Mouse (Mus musculus): ENCODE measurements at regions not wholly inside any gene's neighbourhood (a gene's known extent, or its start where the extent isn't known, plus 50 kb on each side); places are given as distances from the start of the nearest gene placed in this dataset.

- Histone ChIP-seq H3K27ac (ENCODE audit: low read length) (no peak overlapping the region), H3K9ac (ENCODE audit: low read depth, low read length) (no peak overlapping the region), H3K36me3 (ENCODE audit: control insufficient read depth, insufficient read depth) (no peaks in the 10 kb centered on the region), H3K4me2 (ENCODE audit: low read depth, low read length) (no peak overlapping the region), H3K4me3 (ENCODE audit: low read depth, low read length) (no peak overlapping the region), H3K9me3 (replicated peaks; ENCODE audit: control insufficient read depth, low read length) (no peaks in the 10 kb centered on the region), H3K27me3 (ENCODE audit: control insufficient read depth, insufficient read depth, low read depth, low read length) (no peaks in the 10 kb centered on the region), H3K4me1 (ENCODE audit: control insufficient read depth, low read depth, low read length) (no peaks in the 10 kb centered on the region)
- 68% methylated on average over 3 of the region's 3 CpGs for WGBS (ENCODE audit: insufficient replicate concordance)
- ATAC-seq (ENCODE audit: low read depth) = no peak
These were observed 809.5 kb downstream of the Car8 start for GRCm38 (mm10) chr4:7429308-7429707.

- H3K4me2 ChIP-seq (ENCODE audit: low read depth, low read length) = no peak overlapping the region
- H3K4me3 ChIP-seq (ENCODE audit: low read depth, low read length) = no peak overlapping the region
- H3K27me3 ChIP-seq (ENCODE audit: control insufficient read depth, insufficient read depth, low read depth, low read length) = no peaks in the 10 kb centered on the region
- no peaks in the 10 kb centered on the region for H3K4me1 ChIP-seq (ENCODE audit: control insufficient read depth, low read depth, low read length)
- H3K9ac ChIP-seq (ENCODE audit: low read depth, low read length) = no peak overlapping the region
- no peak for ATAC-seq (ENCODE audit: low read depth)
- no peak overlapping the region for H3K27ac ChIP-seq (ENCODE audit: low read length)
- no peaks in the 10 kb centered on the region for H3K36me3 ChIP-seq (ENCODE audit: control insufficient read depth, insufficient read depth)
- no peaks in the 10 kb centered on the region for H3K9me3 ChIP-seq (replicated peaks; ENCODE audit: control insufficient read depth, low read length)
These were observed 814.8 kb downstream of the Car8 start for GRCm38 (mm10) chr4:7424081-7424480.

- Histone ChIP-seq H3K27ac (ENCODE audit: low read length) (no peak overlapping the region), H3K27me3 (ENCODE audit: control insufficient read depth, insufficient read depth, low read depth, low read length) (no peaks in the 10 kb centered on the region), H3K36me3 (ENCODE audit: control insufficient read depth, insufficient read depth) (no peaks in the 10 kb centered on the region), H3K4me3 (ENCODE audit: low read depth, low read length) (no peak overlapping the region), H3K4me1 (ENCODE audit: control insufficient read depth, low read depth, low read length) (no peaks in the 10 kb centered on the region), H3K4me2 (ENCODE audit: low read depth, low read length) (no peak overlapping the region), H3K9ac (ENCODE audit: low read depth, low read length) (no peak overlapping the region), H3K9me3 (replicated peaks; ENCODE audit: control insufficient read depth, low read length) (no peaks in the 10 kb centered on the region)
- ATAC-seq (ENCODE audit: low read depth) = no peak
- WGBS (ENCODE audit: insufficient replicate concordance) = 63% methylated on average over 4 of the region's 4 CpGs
These were observed 815.6 kb downstream of the Car8 start for GRCm38 (mm10) chr4:7423204-7423603.

GRCm38 (mm10) chr4:7422787-7423186 lies 816.1 kb downstream of the Car8 start:
- WGBS (ENCODE audit: insufficient replicate concordance) = 74% methylated on average over 3 of the region's 3 CpGs
- no peak for ATAC-seq (ENCODE audit: low read depth)

GRCm38 (mm10) chr4:7414301-7414700 lies 824.5 kb downstream of the Car8 start:
- Histone ChIP-seq H3K9ac (ENCODE audit: low read depth, low read length) (no peak overlapping the region), H3K27ac (ENCODE audit: low read length) (no peak overlapping the region), H3K4me1 (ENCODE audit: control insufficient read depth, low read depth, low read length) (no peaks in the 10 kb centered on the region), H3K4me2 (ENCODE audit: low read depth, low read length) (no peak overlapping the region), H3K36me3 (ENCODE audit: control insufficient read depth, insufficient read depth) (no peaks in the 10 kb centered on the region), H3K9me3 (replicated peaks; ENCODE audit: control insufficient read depth, low read length) (no peaks in the 10 kb centered on the region), H3K27me3 (ENCODE audit: control insufficient read depth, insufficient read depth, low read depth, low read length) (no peaks in the 10 kb centered on the region), H3K4me3 (ENCODE audit: low read depth, low read length) (no peak overlapping the region)
- ATAC-seq (ENCODE audit: low read depth) = no peak
- 42% methylated on average over 2 of the region's 2 CpGs for WGBS (ENCODE audit: insufficient replicate concordance)

More at GRCm38 (mm10) chr4:7422787-7423186, 816.1 kb downstream of the Car8 start:
- Histone ChIP-seq H3K4me3 (ENCODE audit: low read depth, low read length) (no peak overlapping the region), H3K9ac (ENCODE audit: low read depth, low read length) (no peak overlapping the region), H3K4me2 (ENCODE audit: low read depth, low read length) (no peak overlapping the region), H3K36me3 (ENCODE audit: control insufficient read depth, insufficient read depth) (no peaks in the 10 kb centered on the region), H3K27ac (ENCODE audit: low read length) (no peak overlapping the region), H3K27me3 (ENCODE audit: control insufficient read depth, insufficient read depth, low read depth, low read length) (no peaks in the 10 kb centered on the region), H3K9me3 (replicated peaks; ENCODE audit: control insufficient read depth, low read length) (no peaks in the 10 kb centered on the region), H3K4me1 (ENCODE audit: control insufficient read depth, low read depth, low read length) (no peaks in the 10 kb centered on the region)

- Histone ChIP-seq H3K4me2 (ENCODE audit: low read depth, low read length) (no peak overlapping the region), H3K27me3 (ENCODE audit: control insufficient read depth, insufficient read depth, low read depth, low read length) (no peaks in the 10 kb centered on the region), H3K9me3 (replicated peaks; ENCODE audit: control insufficient read depth, low read length) (no peaks in the 10 kb centered on the region), H3K9ac (ENCODE audit: low read depth, low read length) (no peak overlapping the region), H3K4me1 (ENCODE audit: control insufficient read depth, low read depth, low read length) (no peaks in the 10 kb centered on the region), H3K27ac (ENCODE audit: low read length) (no peak overlapping the region), H3K36me3 (ENCODE audit: control insufficient read depth, insufficient read depth) (no peaks in the 10 kb centered on the region), H3K4me3 (ENCODE audit: low read depth, low read length) (no peak overlapping the region)
- WGBS (ENCODE audit: insufficient replicate concordance) = 36% methylated on average over 1 of the region's 1 CpGs
- ATAC-seq (ENCODE audit: low read depth) = no peak
These were observed 846.1 kb downstream of the Car8 start for GRCm38 (mm10) chr4:7392696-7393095.

GRCm38 (mm10) chr4:7391596-7391995 lies 847.2 kb downstream of the Car8 start:
- no peaks in the 10 kb centered on the region for H3K36me3 ChIP-seq (ENCODE audit: control insufficient read depth, insufficient read depth)
- no peaks in the 10 kb centered on the region for H3K9me3 ChIP-seq (replicated peaks; ENCODE audit: control insufficient read depth, low read length)
- no peak overlapping the region for H3K4me2 ChIP-seq (ENCODE audit: low read depth, low read length)
- ATAC-seq (ENCODE audit: low read depth) = no peak
- H3K4me1 ChIP-seq (ENCODE audit: control insufficient read depth, low read depth, low read length) = no peaks in the 10 kb centered on the region
- H3K4me3 ChIP-seq (ENCODE audit: low read depth, low read length) = no peak overlapping the region
- H3K27ac ChIP-seq (ENCODE audit: low read length) = no peak overlapping the region
- WGBS (ENCODE audit: insufficient replicate concordance) = 61% methylated on average over 7 of the region's 7 CpGs
- H3K27me3 ChIP-seq (ENCODE audit: control insufficient read depth, insufficient read depth, low read depth, low read length) = no peaks in the 10 kb centered on the region
- H3K9ac ChIP-seq (ENCODE audit: low read depth, low read length) = no peak overlapping the region

GRCm38 (mm10) chr4:7385069-7385468 lies 853.8 kb downstream of the Car8 start:
- Histone ChIP-seq H3K4me3 (ENCODE audit: low read depth, low read length) (no peak overlapping the region), H3K9me3 (replicated peaks; ENCODE audit: control insufficient read depth, low read length) (no peaks in the 10 kb centered on the region), H3K27me3 (ENCODE audit: control insufficient read depth, insufficient read depth, low read depth, low read length) (no peaks in the 10 kb centered on the region), H3K36me3 (ENCODE audit: control insufficient read depth, insufficient read depth) (no peaks in the 10 kb centered on the region), H3K4me2 (ENCODE audit: low read depth, low read length) (no peak overlapping the region), H3K9ac (ENCODE audit: low read depth, low read length) (no peak overlapping the region), H3K27ac (ENCODE audit: low read length) (no peak overlapping the region), H3K4me1 (ENCODE audit: control insufficient read depth, low read depth, low read length) (no peaks in the 10 kb centered on the region)
- ATAC-seq (ENCODE audit: low read depth) = no peak

GRCm38 (mm10) chr4:7379996-7380395 lies 858.8 kb downstream of the Car8 start:
- no peak for ATAC-seq (ENCODE audit: low read depth)
- H3K27me3 ChIP-seq (ENCODE audit: control insufficient read depth, insufficient read depth, low read depth, low read length) = no peaks in the 10 kb centered on the region
- 47% methylated on average over 2 of the region's 2 CpGs for WGBS (ENCODE audit: insufficient replicate concordance)

More at GRCm38 (mm10) chr4:7379996-7380395, 858.8 kb downstream of the Car8 start:
- Histone ChIP-seq H3K4me1 (ENCODE audit: control insufficient read depth, low read depth, low read length) (no peaks in the 10 kb centered on the region), H3K4me2 (ENCODE audit: low read depth, low read length) (no peak overlapping the region), H3K9ac (ENCODE audit: low read depth, low read length) (no peak overlapping the region), H3K27ac (ENCODE audit: low read length) (no peak overlapping the region), H3K4me3 (ENCODE audit: low read depth, low read length) (no peak overlapping the region), H3K9me3 (replicated peaks; ENCODE audit: control insufficient read depth, low read length) (no peaks in the 10 kb centered on the region), H3K36me3 (ENCODE audit: control insufficient read depth, insufficient read depth) (no peaks in the 10 kb centered on the region)

All from liver, embryonic 16.5 days (tissue).